Mouse (Mus musculus): ENCODE measurements around the gene Nusap1.
"Not testable (repeated sequence)": the region's sequence is repeated elsewhere in the genome, so short reads cannot be mapped to it uniquely, and the experiment has no call there.

Gene Nusap1

GRCm38 (mm10) chr2:119618199-119618982, at the start of gene Nusap1, which contains the start of gene Oip5:
Nusap1 (plus strand) TSS chr2:119618298.
Oip5 (minus strand) TSS chr2:119618469.
- DNase-seq, result peak; percentile 92

DNA sequence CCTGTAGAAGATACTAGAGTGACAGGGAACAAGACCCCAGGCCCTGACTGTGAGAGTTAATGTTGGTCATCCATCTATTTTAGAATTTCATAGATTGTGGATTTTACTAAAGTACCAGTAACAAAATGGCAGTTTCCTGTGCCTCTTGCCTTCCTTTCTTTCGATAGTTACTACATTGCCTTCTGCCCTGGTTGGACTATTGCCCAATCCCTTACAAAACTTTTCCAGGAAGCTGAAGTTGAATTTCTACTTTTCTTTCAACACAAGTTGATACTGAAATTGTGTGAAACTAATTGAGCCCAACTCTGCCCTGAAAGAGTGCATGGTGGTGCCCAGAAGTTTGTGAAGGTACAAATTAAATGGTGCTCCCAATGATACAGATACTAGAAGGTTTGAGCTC, 45.6 kb upstream of the Nusap1 start:
- DNase-seq, result no peak

GRCm38 (mm10) chr2:119581571-119581970, 36.5 kb upstream of the Nusap1 start:
- DNase-seq, result no peak

DNA sequence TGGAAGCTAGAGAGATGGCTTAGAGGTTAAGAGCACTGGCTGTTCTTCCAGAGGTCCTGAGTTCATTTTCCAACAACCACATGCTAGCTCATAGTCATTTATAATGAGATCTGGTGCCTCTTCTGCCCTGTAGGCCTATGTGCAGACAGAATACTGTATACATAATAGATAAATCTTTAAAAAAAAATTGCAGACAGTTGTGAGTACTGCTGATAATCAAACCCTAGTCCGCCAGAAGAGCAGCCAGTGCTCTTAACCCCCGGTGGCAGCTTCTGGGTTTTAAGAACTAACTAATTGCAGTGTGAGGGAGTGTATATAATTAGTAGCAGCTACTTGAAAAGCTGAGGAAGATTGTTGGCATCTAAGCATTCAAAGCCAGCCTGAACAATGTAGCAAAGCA, 34.7 kb upstream of the Nusap1 start:
- no peak for DNase-seq

GRCm38 (mm10) chr2:119584282-119584681, 33.8 kb upstream of the Nusap1 start:
- no peak for DNase-seq

DNA sequence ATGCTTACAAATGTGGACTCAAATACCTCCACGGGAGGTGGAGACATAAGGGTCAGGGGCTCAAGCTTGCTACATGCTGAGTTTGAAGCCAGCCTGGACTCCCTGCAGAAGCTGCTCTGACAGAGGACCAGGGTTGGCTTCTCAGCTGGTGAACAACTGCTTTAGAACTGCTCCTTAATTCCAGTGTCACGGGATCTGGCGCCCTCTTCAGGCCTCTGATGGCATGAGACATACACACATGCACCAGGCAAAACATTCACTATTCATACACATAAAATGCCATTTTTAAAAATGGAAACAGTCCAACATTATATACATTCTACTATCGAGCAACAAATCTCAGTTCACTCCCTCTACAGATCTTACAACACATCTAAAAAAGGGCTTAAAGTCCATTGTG, 30.7 kb upstream of the Nusap1 start:
- DNase-seq, result no peak

DNA sequence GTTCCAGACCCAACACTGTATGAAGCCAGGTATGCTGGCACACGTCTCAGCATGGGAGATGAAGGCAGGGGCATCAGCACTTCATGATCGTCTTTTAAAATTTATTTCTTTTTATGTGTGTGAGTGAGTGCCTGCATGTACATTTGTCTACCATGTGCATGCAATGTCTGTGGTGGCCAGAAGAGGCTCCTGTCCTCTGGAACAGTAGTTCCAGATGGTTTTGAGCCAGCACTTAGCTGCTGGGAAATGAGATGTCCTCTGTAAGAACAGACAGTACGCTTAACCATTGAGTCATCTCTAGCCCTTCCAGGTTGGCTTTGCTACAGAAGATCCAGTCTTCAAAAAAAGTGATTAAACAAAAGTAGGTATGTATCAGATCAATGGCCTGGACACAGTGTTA, 26.9 kb upstream of the Nusap1 start:
- DNase-seq, result no peak

GRCm38 (mm10) chr2:119593765-119594112, 24.4 kb upstream of the Nusap1 start:
- no peak for DNase-seq

DNA sequence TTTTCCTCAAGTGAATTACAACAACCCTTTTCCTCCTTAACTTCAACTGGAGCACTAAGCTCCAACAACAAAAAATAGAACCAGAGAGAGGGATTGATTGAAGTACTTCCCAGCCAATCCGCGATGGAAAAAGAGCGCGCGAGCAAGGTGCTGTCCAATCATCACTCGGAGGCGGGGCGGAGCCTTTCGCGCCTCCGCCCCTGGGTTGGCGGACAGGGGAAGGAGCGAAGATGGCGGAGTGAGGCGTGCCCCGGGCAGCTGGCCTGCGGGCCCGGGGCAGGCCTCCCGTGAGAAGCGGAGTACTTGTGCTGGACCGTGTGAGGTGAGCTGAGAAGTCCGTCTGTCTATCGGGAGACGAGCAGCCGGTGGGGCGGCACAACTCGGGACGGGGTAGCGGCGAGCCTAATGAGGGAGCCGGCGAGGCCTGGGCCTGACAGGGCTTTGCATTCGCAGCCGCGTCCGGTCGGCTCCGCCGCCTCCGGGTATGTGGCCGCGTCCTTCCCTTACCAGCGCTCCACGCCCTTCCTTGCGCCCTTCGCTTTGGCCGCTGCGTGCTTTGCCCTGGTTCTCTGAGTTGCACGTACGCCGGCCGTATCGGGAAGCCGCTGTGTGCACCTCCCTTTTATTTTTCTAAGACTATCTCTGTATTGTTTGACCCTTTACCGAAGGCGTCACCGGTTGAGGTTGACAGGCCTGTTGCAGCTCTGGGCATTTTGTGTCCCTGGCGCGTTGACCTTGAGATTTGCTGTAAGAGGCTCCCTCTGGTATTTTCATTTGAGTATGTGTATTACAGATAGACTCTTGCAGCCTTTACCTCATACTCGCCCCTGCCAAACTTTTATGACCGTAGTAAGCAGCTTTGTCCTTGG, 23.8 kb upstream of the Nusap1 start:
- DNase-seq, result peak; percentile 96

GRCm38 (mm10) chr2:119595308-119595707, 22.8 kb upstream of the Nusap1 start:
- no peak for DNase-seq

GRCm38 (mm10) chr2:119596781-119597330, 21.2 kb upstream of the Nusap1 start:
- peak; percentile 42 for DNase-seq

DNA sequence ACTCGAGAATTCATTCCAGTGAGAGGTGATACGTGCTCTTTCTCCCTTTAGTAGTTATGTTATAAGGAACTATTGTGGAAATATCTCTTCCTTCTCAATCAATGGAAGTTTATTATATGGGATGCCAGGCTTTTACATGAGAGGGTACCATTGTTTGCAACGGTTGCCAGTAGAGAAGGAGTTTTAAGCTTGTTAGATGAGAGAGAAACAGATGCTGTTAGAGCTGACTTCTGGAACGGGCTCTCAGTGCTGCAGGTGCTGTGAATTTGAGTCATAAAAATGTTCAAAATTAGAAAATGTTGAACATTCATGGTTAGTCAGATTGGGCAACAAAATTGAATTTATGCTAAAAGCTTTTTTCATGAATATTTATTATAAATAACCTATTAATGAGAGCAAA, 17.1 kb upstream of the Nusap1 start:
- DNase-seq, result no peak

DNA sequence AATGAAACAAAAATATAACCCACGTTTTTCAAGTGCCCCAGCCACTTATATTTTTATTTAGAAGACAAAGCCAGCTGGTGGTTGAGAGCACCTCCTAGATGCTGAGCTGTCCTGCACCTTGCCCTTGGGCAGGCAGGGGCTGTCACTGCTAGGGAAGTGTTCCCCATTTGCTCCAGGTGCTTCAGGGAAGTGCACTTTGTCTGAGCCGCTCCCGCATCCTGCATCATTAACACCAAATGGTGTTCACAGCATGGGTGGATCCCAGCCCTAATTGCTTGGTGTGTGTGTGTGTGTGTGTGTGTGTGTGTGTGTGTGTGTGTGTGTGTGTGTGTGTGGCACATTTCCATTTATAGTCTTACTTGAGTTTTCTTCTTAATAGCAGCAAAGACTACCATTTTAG, 16.5 kb upstream of the Nusap1 start:
- not testable (repeated sequence) for DNase-seq

- DNase-seq, result no peak
Measured at GRCm38 (mm10) chr2:119602488-119602887, 15.6 kb upstream of the Nusap1 start.

DNA sequence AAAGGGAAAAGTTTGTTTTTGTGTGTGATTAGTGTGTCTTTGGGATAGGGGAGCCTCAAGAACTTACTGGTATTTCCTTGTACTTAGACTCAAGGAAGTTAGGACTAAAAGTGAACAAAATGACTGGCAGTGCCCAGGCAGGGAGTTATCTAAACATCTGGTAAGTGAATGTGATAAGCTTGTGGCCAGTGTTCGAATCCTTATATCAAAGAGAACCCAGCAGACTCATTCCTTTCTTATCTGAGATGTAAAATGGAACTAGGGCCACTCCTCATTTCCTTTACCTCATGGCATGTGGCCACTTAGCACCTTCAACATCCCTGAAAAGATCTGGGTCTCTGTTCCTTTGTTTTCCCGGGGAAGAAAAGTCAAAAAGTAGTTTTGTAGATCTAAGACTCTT, 14.2 kb upstream of the Nusap1 start:
- no peak for DNase-seq

DNA sequence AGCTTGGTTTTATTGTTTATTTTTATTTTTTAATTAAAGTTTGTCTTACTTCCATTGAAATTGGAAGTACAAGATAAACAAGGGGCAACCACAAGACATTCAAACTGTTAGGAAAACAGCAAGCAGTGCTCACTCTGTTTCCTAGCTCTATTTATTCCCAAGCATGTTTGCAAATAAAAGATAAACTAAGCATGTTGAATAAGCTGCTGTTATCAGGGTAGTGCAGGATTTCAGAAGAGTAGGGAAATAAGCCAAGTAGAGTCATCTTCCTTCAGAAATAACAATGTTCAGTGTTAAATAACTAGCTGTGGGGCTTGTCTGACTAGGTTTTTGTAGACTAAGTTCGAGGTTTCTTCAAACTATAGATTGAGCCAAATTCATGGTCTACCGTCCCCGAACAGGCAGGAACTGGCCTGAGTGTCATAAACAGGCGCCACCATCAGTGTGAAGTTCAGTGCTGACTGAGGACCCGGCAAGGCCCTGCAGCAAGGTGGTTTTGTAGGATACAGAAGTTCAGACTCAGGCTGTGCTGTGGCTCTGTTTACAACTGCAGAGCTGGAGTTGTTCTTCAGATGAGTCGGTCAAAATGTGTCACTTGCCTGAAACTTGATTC, 12.6 kb upstream of the Nusap1 start:
- DNase-seq, result no peak

DNA sequence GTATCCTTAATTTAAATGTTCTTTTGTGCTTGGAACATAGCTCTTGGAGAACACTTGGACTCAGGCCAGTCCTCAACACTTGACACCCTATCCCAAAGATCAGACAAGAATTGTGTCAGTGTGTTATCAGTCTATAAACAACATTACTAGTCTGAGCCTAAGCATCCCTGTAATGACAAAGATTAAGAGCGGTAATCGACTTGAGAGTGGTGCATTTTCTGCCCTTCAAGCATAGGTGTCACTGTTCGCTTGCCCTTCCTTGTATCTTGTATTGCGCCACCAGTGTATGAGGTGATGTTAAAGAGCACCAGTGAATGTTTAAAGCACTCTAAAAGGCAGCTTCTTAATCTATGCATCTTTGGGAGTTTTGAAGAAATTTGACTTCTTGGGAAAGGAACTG, 11.1 kb upstream of the Nusap1 start:
- DNase-seq, result no peak

DNA sequence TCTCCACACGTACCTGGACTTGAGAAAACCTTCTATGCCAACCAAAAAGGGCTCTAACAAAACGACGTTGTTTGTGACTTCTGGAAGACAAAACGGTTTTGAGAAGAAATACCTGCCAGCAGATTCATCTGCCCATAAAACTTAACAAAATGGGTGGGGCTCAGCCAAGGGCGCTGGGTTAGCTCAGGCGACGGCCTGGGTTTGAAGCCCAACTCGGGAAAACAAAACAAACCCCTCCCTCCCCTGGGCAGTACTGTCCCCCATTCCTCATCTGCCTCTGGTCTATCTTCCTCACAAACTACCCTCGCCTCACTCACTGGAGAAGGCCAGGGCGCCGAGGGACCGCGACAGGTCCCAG, 278 bp upstream of the Nusap1 start:
- no peak for DNase-seq

GRCm38 (mm10) chr2:119619002-119619401, 904 bp downstream of the Nusap1 start:
- DNase-seq, result not testable (repeated sequence)

GRCm38 (mm10) chr2:119621302-119621701, 3.2 kb downstream of the Nusap1 start:
- no peak for DNase-seq

- DNase-seq, result no peak
Measured at GRCm38 (mm10) chr2:119636781-119637180, 18.7 kb downstream of the Nusap1 start.

DNA sequence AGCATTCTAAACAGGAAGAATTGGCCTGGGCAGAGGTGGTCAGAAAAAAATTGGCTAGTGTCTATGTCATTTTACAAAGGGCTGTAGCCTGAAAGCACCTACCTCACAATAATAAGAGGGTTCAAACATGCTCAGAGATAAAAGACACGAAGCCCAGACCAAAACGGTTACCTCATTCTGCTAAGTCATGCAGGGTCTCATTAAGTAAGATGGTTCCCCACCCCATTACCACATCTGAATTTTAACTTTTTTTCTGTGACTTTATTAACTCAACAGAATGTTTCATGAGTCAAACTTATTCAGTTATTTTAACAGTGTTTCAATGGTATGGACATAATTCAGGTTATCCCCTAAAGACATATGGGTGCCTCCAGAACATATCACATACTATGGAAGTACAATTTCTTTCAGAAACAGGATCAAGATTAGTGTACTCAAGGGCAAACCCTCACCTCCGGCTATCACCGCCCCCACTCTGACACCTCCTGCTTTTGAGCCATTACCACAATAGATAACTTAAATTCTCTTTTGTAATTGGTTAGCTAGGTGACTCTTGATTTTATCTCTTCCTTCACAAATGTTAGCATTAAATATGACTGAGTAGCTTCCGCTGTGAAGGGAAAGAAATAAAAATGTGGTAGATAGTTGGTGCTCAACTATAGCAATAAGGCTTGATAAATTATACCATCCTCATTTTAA, 23.3 kb downstream of the Nusap1 start:
- DNase-seq, result no peak

DNA sequence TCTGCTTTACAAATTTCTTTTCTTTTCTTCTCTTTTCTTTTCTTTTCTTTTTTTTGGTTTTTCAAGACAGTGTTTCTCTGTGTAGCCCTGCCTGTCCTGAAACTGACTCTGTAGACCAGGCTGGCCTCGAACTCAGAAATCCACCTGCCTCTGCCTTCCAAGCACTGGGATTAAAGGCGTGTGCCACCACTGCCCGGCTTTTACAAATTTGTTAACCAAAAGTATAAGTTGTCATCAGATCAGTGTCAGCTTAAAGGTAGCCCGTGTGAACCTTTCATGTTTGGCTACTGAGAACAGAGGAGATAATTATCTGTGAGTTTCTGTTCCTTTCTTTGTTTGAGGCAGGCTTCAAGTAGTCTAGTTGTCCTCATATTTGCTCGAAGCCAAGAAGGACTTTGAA, 26.2 kb downstream of the Nusap1 start:
- no peak for DNase-seq

All from cerebellum, adult 9-11 months (tissue).